Mouse (Mus musculus) small intestine, adult 2 months (tissue): Measurements from ENCODE around the gene Abcc8.

ENCODE experiments used
- CTCF ChIP-seq: fragments of 200-500 bp; IDR thresholded peaks from 2 replicates; pipeline ENCODE4 v1.5.1; 2012; ENCODE audit warnings: low read depth, mild to moderate bottlenecking, control low read depth, inconsistent platforms, low read length, moderate library complexity, mixed read lengths; ENCODE audit not compliant: insufficient replicate concordance, insufficient read length; ENCODE audit errors: extremely low read depth
- POLR2A ChIP-seq: fragments of 200-500 bp; IDR thresholded peaks from 2 replicates; pipeline ENCODE4 v1.6.1; 2012; ENCODE audit warnings: low read depth, mild to moderate bottlenecking, control low read depth, inconsistent platforms, low read length, moderate library complexity

DNA sequence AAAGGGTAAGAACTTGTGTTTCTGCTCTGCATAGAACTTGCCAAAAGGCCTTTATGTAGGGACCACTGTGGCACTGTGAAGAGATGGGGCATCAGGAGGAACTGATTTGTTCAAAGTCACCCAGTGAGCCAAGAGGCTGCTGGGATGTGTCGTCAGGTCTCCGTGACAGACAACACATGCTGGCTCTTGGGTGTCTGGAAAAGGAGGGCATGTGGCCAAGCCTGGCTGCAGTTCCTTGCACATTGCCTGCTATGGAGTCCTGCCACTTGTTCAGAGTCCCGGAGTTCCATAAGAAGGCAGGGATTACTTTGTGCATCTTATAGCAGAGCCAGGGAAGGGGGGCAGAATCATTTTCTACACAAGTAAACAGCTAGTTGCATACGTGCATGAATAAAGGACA is 47.1 kb upstream of the Abcc8 start:
- TF ChIP-seq CTCF (no peak), POLR2A (no peak)
